Mouse (Mus musculus) olfactory bulb, adult 2 months (tissue): ENCODE measurements around the gene Casz1.

Source experiments
- CTCF ChIP-seq: fragments of 200-500 bp; IDR thresholded peaks from 2 replicates; pipeline ENCODE4 v1.5.1; 2012; ENCODE audit warnings: low read depth, mild to moderate bottlenecking, low read length, moderate library complexity; ENCODE audit not compliant: insufficient read depth
- POLR2A ChIP-seq: fragments of 200-500 bp; IDR thresholded peaks from 2 replicates; pipeline ENCODE4 v1.6.1; 2012; ENCODE audit warnings: mild to moderate bottlenecking, low read depth, low read length, moderate library complexity; ENCODE audit not compliant: insufficient read depth

- TF ChIP-seq CTCF (no peak), POLR2A (no peak)
These were observed 1.9 kb downstream of the Casz1 start for GRCm38 (mm10) chr4:148805811-148806747.
